Mouse (Mus musculus) myocyte (in vitro differentiated cells): ENCODE results near the gene Chst4. TPM values are rescaled to one million over a fixed set of nuclear protein-coding genes. Genes with fewer than 3 reads are reported as not detected.

ENCODE experiments used
- H3K27me3 ChIP-seq: one replicate; pipeline ENCODE4 v1.6.1; 2011; ENCODE audit not compliant: control insufficient read depth, insufficient read depth, insufficient read length
- H3K36me3 ChIP-seq: one replicate; pipeline ENCODE4 v1.6.1; 2011; ENCODE audit not compliant: control insufficient read depth, insufficient read depth
- H3K4me2 ChIP-seq: one replicate; pipeline ENCODE4 v1.6.1; 2011; ENCODE audit warnings: low read depth, control low read depth
- H3K4me3 ChIP-seq: one replicate; pipeline ENCODE4 v1.5.1; 2011; ENCODE audit warnings: mild to moderate bottlenecking, control low read depth, moderate library complexity
- H3K79me2 ChIP-seq: one replicate; pipeline ENCODE4 v1.6.1; 2011; ENCODE audit not compliant: control insufficient read depth, insufficient read depth
- H3ac ChIP-seq: one replicate; pipeline ENCODE4 v1.6.1; 2011; ENCODE audit not compliant: control insufficient read depth, insufficient read length
- CEBPB ChIP-seq: IDR thresholded peaks from 2 replicates; pipeline ENCODE4 v1.6.1; 2011; ENCODE audit warnings: mild to moderate bottlenecking, moderate library complexity; ENCODE audit not compliant: poor library complexity, insufficient read depth, severe bottlenecking
- E2F4 ChIP-seq: IDR thresholded peaks from one replicate; pipeline ENCODE4 v1.6.1; 2011; ENCODE audit warnings: mild to moderate bottlenecking, control low read depth, moderate library complexity; ENCODE audit not compliant: insufficient read depth
- MAX ChIP-seq: IDR thresholded peaks from one replicate; pipeline ENCODE4 v1.6.1; 2011; ENCODE audit warnings: low read depth, mild to moderate bottlenecking, control low read depth
- MYOD1 ChIP-seq, 3 experiments: IDR thresholded peaks; one replicate each; pipeline ENCODE4 v1.6.1; 2011; ENCODE audit warnings: control low read depth in 2 of 3, low read depth in 2 of 3, mild to moderate bottlenecking in 2 of 3, moderate library complexity in 1 of 3; ENCODE audit not compliant: insufficient read length in 2 of 3, control insufficient read depth in 1 of 3
- MYOG ChIP-seq, 3 experiments: IDR thresholded peaks; one replicate each; pipeline ENCODE4 v1.6.1; 2011; ENCODE audit warnings: control low read depth in 2 of 3, low read depth in 2 of 3, mild to moderate bottlenecking in 2 of 3; ENCODE audit not compliant: insufficient read length in 2 of 3, control insufficient read depth in 1 of 3, insufficient read depth in 1 of 3
- POLR2A ChIP-seq: IDR thresholded peaks from one replicate; pipeline ENCODE4 v1.6.1; 2011; ENCODE audit warnings: low read depth, mild to moderate bottlenecking, control low read depth, moderate library complexity; ENCODE audit not compliant: insufficient read length
- POLR2AphosphoS2 ChIP-seq: IDR thresholded peaks from one replicate; pipeline ENCODE4 v1.6.1; 2011; ENCODE audit warnings: low read depth, control low read depth; ENCODE audit not compliant: insufficient read length
- REST ChIP-seq: IDR thresholded peaks from one replicate; pipeline ENCODE4 v1.6.1; 2011; ENCODE audit warnings: mild to moderate bottlenecking, control low read depth, moderate library complexity; ENCODE audit not compliant: insufficient read depth, insufficient read length
- SRF ChIP-seq: IDR thresholded peaks from one replicate; pipeline ENCODE4 v1.6.1; 2011; ENCODE audit warnings: low read depth; ENCODE audit not compliant: control insufficient read depth, insufficient read length
- TCF12 ChIP-seq: IDR thresholded peaks from one replicate; pipeline ENCODE4 v1.6.1; 2011; ENCODE audit warnings: mild to moderate bottlenecking, control low read depth; ENCODE audit not compliant: poor library complexity, insufficient read depth, severe bottlenecking
- TCF3 ChIP-seq: IDR thresholded peaks from one replicate; pipeline ENCODE4 v1.6.1; 2011; ENCODE audit warnings: low read depth, control low read depth; ENCODE audit not compliant: insufficient read length
- USF1 ChIP-seq: IDR thresholded peaks from one replicate; pipeline ENCODE4 v1.6.1; 2011; ENCODE audit warnings: low read depth, mild to moderate bottlenecking, control low read depth, moderate library complexity
- polyA plus RNA-seq: library from polyadenylated mRNA; unstranded; fragments of >200 nt; fragmentation: generic; extraction: Trizol; gene quantifications from one replicate; pipeline ENCODE4 v1.2.1, GENCODE M21; 2012; ENCODE audit warnings: missing spikeins

The Chst4 gene
- polyA plus RNA-seq, 1 experiment, result not detected

DNA sequence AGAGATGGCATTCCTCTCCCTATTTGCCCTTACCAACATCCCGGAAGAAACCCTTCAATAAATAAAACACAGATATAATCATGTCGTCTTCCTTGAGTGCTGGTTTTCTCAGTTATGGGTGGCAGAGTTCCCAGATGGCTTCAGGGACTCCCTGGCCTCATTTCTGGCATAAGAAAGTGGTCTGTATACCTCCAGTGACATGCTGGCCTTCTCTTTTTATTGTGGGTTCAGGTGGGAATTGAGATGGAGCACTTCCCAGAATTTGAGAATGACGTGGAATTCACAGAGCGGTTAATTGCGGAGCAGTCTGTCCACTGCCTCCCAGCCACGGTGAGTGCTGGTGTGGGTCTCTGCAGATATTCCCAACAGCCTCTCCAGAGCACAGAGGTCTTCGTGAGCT, 41.5 kb downstream of the Chst4 start:
- Histone ChIP-seq H3K4me3 (no peak overlapping the region), H3K79me2 (no peaks in the 10 kb centered on the region), H3ac (no peak overlapping the region), H3K36me3 (no peaks in the 10 kb centered on the region), H3K4me2 (no peak overlapping the region), H3K27me3 (peaks cover 25% of the 10 kb centered on the region)
- TF ChIP-seq POLR2A, result no peak
- no peak for TF ChIP-seq TCF3
- TF ChIP-seq REST, result no peak
- no peak for TF ChIP-seq CEBPB
- no peak for TF ChIP-seq SRF
- TF ChIP-seq MYOG (IDR thresholded peaks at IDR 0.05; ENCODE audit: control insufficient read depth in 1 of 3, insufficient read depth in 1 of 3, insufficient read length in 2 of 3, low read depth in 2 of 3), result no peak
- no peak for TF ChIP-seq TCF12
- TF ChIP-seq MAX, result no peak
- TF ChIP-seq MYOD1 (IDR thresholded peaks at IDR 0.05; ENCODE audit: control insufficient read depth in 1 of 3, insufficient read length in 2 of 3, low read depth in 2 of 3), result no peak
- no peak for TF ChIP-seq USF1
- TF ChIP-seq E2F4, result no peak
- TF ChIP-seq POLR2AphosphoS2, result no peak

DNA sequence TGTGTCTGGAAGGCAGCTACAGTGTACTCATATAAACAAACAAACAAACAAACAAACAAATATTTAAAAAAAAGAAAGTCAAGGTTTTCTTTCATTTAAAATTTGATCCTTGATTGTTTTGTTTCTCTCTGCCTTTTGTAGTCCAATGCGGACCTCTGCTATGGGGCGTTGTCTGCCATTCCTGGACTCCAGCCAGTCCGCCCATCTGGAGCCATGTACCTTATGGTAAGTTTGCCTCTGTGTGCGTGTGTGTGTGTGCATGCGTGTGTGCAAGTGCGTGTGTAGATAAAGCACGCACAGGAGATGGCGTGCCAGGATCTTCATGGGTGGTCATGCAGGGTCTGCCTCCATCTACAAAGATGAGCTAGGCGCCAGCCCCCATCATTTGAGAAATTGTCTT, 42.2 kb downstream of the Chst4 start:
- no peak overlapping the region for H3K4me2 ChIP-seq
- TF ChIP-seq POLR2AphosphoS2, result no peak
- TF ChIP-seq E2F4, result no peak
- no peak for TF ChIP-seq MAX
- no peak for TF ChIP-seq REST
- no peak for TF ChIP-seq MYOD1 (IDR thresholded peaks at IDR 0.05; ENCODE audit: control insufficient read depth in 1 of 3, insufficient read length in 2 of 3, low read depth in 2 of 3)
- TF ChIP-seq MYOG (IDR thresholded peaks at IDR 0.05; ENCODE audit: control insufficient read depth in 1 of 3, insufficient read depth in 1 of 3, insufficient read length in 2 of 3, low read depth in 2 of 3), result no peak
- TF ChIP-seq POLR2A, result no peak
- no peak for TF ChIP-seq TCF12
- TF ChIP-seq SRF, result no peak
- no peak for TF ChIP-seq TCF3
- TF ChIP-seq USF1, result no peak
- no peak for TF ChIP-seq CEBPB
- H3K27me3 ChIP-seq, result peaks cover 28% of the 10 kb centered on the region
- no peaks in the 10 kb centered on the region for H3K79me2 ChIP-seq
- H3K4me3 ChIP-seq, result no peak overlapping the region
- no peak overlapping the region for H3ac ChIP-seq
- no peaks in the 10 kb centered on the region for H3K36me3 ChIP-seq

DNA sequence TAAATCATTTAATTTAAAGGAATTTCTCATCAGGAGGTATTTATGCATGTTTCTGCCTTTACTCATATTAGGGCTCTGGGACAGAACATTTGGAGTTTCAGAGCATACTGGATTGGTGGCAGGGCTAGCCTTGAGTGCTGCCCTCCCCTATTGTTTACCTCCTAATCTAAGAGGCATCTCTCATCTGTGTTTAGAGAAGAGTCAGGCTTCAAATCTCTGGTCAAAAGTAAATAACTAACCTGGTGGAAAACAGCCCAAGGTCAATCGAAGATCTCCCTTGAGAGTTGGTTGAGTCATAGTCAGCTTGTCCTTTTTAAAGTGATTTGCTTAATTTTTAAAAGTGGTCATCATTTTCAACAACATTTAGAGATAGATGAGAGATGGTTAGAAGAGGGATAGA, 46.6 kb downstream of the Chst4 start:
- TF ChIP-seq MYOG (IDR thresholded peaks at IDR 0.05; ENCODE audit: control insufficient read depth in 1 of 3, insufficient read depth in 1 of 3, insufficient read length in 2 of 3, low read depth in 2 of 3) (no peak), POLR2AphosphoS2 (no peak), REST (no peak), TCF3 (no peak), USF1 (no peak), SRF (no peak), MYOD1 (IDR thresholded peaks at IDR 0.05; ENCODE audit: control insufficient read depth in 1 of 3, insufficient read length in 2 of 3, low read depth in 2 of 3) (no peak), TCF12 (no peak), MAX (no peak), E2F4 (no peak), CEBPB (no peak), POLR2A (no peak)
- Histone ChIP-seq H3ac (no peak overlapping the region), H3K36me3 (no peaks in the 10 kb centered on the region), H3K4me3 (no peak overlapping the region), H3K4me2 (no peak overlapping the region), H3K27me3 (peaks cover 30% of the 10 kb centered on the region), H3K79me2 (no peaks in the 10 kb centered on the region)

DNA sequence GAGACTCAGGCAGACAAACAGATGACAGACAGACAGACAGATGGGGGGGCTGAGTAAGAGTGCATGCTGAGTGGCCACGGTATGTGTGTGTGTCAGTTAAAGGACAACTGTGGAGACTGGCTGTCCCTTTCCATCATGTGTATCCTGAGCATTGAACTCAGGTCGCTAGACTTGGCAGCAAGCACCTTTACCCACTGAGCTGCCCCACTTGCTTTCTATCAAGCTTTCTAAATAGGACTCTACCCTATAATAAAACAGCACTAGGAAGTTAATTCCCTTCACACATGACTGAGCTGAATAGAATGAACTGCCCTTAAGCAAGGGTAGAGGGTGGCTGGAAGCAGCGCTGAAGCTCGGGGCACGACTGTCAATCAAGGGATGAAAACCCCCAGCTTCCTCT, 47.4 kb downstream of the Chst4 start:
- Histone ChIP-seq H3K79me2 (no peaks in the 10 kb centered on the region), H3K4me3 (no peak overlapping the region), H3K27me3 (peaks cover 37% of the 10 kb centered on the region), H3K4me2 (no peak overlapping the region), H3ac (no peak overlapping the region), H3K36me3 (no peaks in the 10 kb centered on the region)
- TF ChIP-seq CEBPB (no peak), MAX (no peak), SRF (no peak), POLR2A (no peak), POLR2AphosphoS2 (no peak), MYOD1 (IDR thresholded peaks at IDR 0.05; ENCODE audit: control insufficient read depth in 1 of 3, insufficient read length in 2 of 3, low read depth in 2 of 3) (no peak), TCF3 (no peak), TCF12 (no peak), E2F4 (no peak), USF1 (no peak), REST (no peak), MYOG (IDR thresholded peaks at IDR 0.05; ENCODE audit: control insufficient read depth in 1 of 3, insufficient read depth in 1 of 3, insufficient read length in 2 of 3, low read depth in 2 of 3) (no peak)
